ENCODE assay signal across 10 mouse cellular contexts in the genomic region with DNA sequence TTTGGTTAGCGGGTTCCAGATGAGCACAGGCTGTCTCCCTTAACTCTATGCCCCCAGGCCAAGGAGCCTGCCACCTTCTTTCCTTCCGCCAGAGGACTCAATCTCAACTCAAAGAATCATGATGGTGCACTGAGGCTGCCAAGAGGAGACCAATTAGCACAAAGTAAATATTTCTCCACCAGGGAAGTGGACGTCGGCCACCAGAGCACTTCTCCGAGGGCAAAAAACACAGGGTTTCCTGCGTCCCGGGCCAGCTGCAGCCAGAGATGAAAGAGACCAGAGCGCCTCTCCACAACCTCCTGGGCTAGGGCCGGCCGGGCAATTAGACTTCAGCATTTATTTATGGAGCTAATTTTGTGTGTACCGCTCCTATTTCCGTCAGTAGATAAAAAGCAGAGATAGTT. TPM values are rescaled to one million over a fixed set of nuclear protein-coding genes. Genes with fewer than 3 reads are reported as not detected.
DNase-seq lines count a peak whose midpoint lies in the region; ATAC-seq lines count a peak whose summit lies in the region.
"Had no signal": no experiment of that assay in that cellular context is flagged by ENCODE, and none has a peak within 500 bp of the region (broad histone marks: within the 10 kb centered on the region; RNA-seq: fewer than 3 reads in every experiment).

No protein-coding gene starts in this region.

- DNase-seq in kidney, postnatal 14 days, result peak; percentile 9
- no peak for DNase-seq in kidney, adult 11 months
- peak; percentile 63 for DNase-seq in embryonic facial prominence, embryonic 14.5 days (ENCODE audit: low spot score)
- no peak for DNase-seq in liver, embryonic 11.5 days (ENCODE audit: low spot score)
- no peak for DNase-seq in cerebellum, adult 11 months

- H3K36me3 ChIP-seq in embryonic facial prominence, embryonic 14.5 days (ENCODE audit: control insufficient read depth, insufficient read depth, low read length), result no peaks in the 10 kb centered on the region
- no peaks in the 10 kb centered on the region for H3K36me3 ChIP-seq in liver, embryonic 11.5 days (ENCODE audit: control insufficient read depth, insufficient read depth, low read length)
- H3K36me3 ChIP-seq in neural tube, embryonic 15.5 days, result no peaks in the 10 kb centered on the region
- H3K36me3 ChIP-seq: forebrain, embryonic 10.5 days; hindbrain, embryonic 15.5 days had no signal

- H3K9ac ChIP-seq in embryonic facial prominence, embryonic 14.5 days (ENCODE audit: low read depth, low read length), result no peak overlapping the region
- H3K9ac ChIP-seq in liver, embryonic 11.5 days (ENCODE audit: low read depth, low read length), result no peak overlapping the region
- no peak overlapping the region for H3K9ac ChIP-seq in neural tube, embryonic 15.5 days (replicated peaks)
- H3K9ac ChIP-seq: hindbrain, embryonic 15.5 days had no signal

- no peaks in the 10 kb centered on the region for H3K9me3 ChIP-seq in embryonic facial prominence, embryonic 14.5 days (ENCODE audit: control insufficient read depth, low read length)
- no peaks in the 10 kb centered on the region for H3K9me3 ChIP-seq in liver, embryonic 11.5 days (ENCODE audit: control insufficient read depth, low read length)
- H3K9me3 ChIP-seq in neural tube, embryonic 15.5 days (replicated peaks), result no peaks in the 10 kb centered on the region
- H3K9me3 ChIP-seq: forebrain, embryonic 10.5 days; hindbrain, embryonic 15.5 days had no signal

- ATAC-seq in embryonic facial prominence, embryonic 14.5 days (ENCODE audit: low read depth), result peak; percentile 63; the same call in 1 of the 2 replicates
- no peak for ATAC-seq in liver, embryonic 11.5 days (replicated peaks; ENCODE audit: low FRiP score)
- ATAC-seq in neural tube, embryonic 15.5 days (ENCODE audit: low FRiP score), result no peak
- ATAC-seq in frontal cortex, adult (ENCODE audit: low TSS enrichment), result no peak

- 11% methylated on average over 12 of the region's 12 CpGs for WGBS in embryonic facial prominence, embryonic 14.5 days
- 22% methylated on average over 12 of the region's 12 CpGs for WGBS in liver, embryonic 11.5 days
- WGBS in neural tube, embryonic 15.5 days, result 12% methylated on average over 12 of the region's 12 CpGs

- no peaks in the 10 kb centered on the region for H3K27me3 ChIP-seq in embryonic facial prominence, embryonic 14.5 days (replicated peaks; ENCODE audit: control insufficient read depth, insufficient read depth, low read length)
- H3K27me3 ChIP-seq in liver, embryonic 11.5 days (replicated peaks; ENCODE audit: control insufficient read depth, insufficient read depth, low read length), result no peaks in the 10 kb centered on the region
- no peaks in the 10 kb centered on the region for H3K27me3 ChIP-seq in neural tube, embryonic 15.5 days (replicated peaks)
- H3K27me3 ChIP-seq: hindbrain, embryonic 15.5 days had no signal

- H3K4me3 ChIP-seq in embryonic facial prominence, embryonic 14.5 days (ENCODE audit: low read depth, low read length), result no peak overlapping the region
- no peak overlapping the region for H3K4me3 ChIP-seq in liver, embryonic 11.5 days (ENCODE audit: low read depth, low read length)
- no peak overlapping the region for H3K4me3 ChIP-seq in neural tube, embryonic 15.5 days (replicated peaks)
- H3K4me3 ChIP-seq: forebrain, embryonic 10.5 days; hindbrain, embryonic 15.5 days; myocyte had no signal

- peaks cover 15% of the 10 kb centered on the region for H3K4me1 ChIP-seq in embryonic facial prominence, embryonic 14.5 days (ENCODE audit: control insufficient read depth, insufficient read depth, low read length)
- no peaks in the 10 kb centered on the region for H3K4me1 ChIP-seq in liver, embryonic 11.5 days (replicated peaks; ENCODE audit: control insufficient read depth, insufficient read depth, low read length)
- H3K4me1 ChIP-seq in neural tube, embryonic 15.5 days, result peaks cover 10% of the 10 kb centered on the region
- H3K4me1 ChIP-seq: hindbrain, embryonic 15.5 days had no signal

- H3K27ac ChIP-seq in embryonic facial prominence, embryonic 14.5 days (replicated peaks; ENCODE audit: low read depth, low read length), result no peak overlapping the region
- H3K27ac ChIP-seq in liver, embryonic 11.5 days (ENCODE audit: low read depth, low read length), result no peak overlapping the region
- no peak overlapping the region for H3K27ac ChIP-seq in neural tube, embryonic 15.5 days (replicated peaks)
- H3K27ac ChIP-seq: forebrain, embryonic 10.5 days; hindbrain, embryonic 15.5 days had no signal

- peak overlapping the region; percentile 30 for H3K4me2 ChIP-seq in embryonic facial prominence, embryonic 14.5 days (ENCODE audit: low read depth, low read length)
- H3K4me2 ChIP-seq in liver, embryonic 11.5 days, result peak overlapping the region; percentile 31
- H3K4me2 ChIP-seq in neural tube, embryonic 15.5 days, result peak overlapping the region; percentile 26; the same call in 1 of the 2 replicates
- H3K4me2 ChIP-seq: hindbrain, embryonic 15.5 days had no signal

RNA-seq across cellular contexts. Expression of gene Twist2, which starts 31.0 kb away (rescaled TPM):
- 46.4 and 50.9 TPM in 2 replicates for polyA plus RNA-seq in embryonic facial prominence, embryonic 14.5 days (2014; fragmentation: Nextera tagmentation; extraction: Ambion mirVana)
- 4.5 and 5.8 TPM in 2 replicates for polyA plus RNA-seq in liver, embryonic 11.5 days (2014; fragmentation: Nextera tagmentation; extraction: Ambion mirVana)
- 2.8 and 4.8 TPM in 2 replicates for polyA plus RNA-seq in neural tube, embryonic 15.5 days (2015; fragmentation: Nextera tagmentation; extraction: Ambion mirVana)

Comparison
In these comparisons a context has a peak if more than half of its experiments do, and no peak if none do; other contexts are left out.
1. DNase-seq: peak in kidney, postnatal 14 days (single experiment) and embryonic facial prominence, embryonic 14.5 days (single experiment); none in kidney, adult 11 months (single experiment), liver, embryonic 11.5 days (single experiment) and cerebellum, adult 11 months (single experiment).
2. Peak in every context shown above with its lines, with median percentiles within 50 percentile points of each other: H3K4me2 ChIP-seq.